Mouse (Mus musculus) olfactory bulb, adult 2 months (tissue): ENCODE results near the gene 2200002D01Rik. TPM values are rescaled to one million over a fixed set of nuclear protein-coding genes. Genes with fewer than 3 reads are reported as not detected.
A peak's percentile ranks its signal among the peaks of the same experiment; 100 is the strongest.

Source experiments
- H3K27ac ChIP-seq: fragments of 200-500 bp; 2 replicates; pipeline ENCODE4 v1.5.1; 2012; ENCODE audit warnings: low read depth, low read length; ENCODE audit not compliant: insufficient read depth
- H3K4me1 ChIP-seq: fragments of 200-500 bp; 2 replicates; pipeline ENCODE4 v1.6.1; 2012; ENCODE audit warnings: low read length; ENCODE audit not compliant: control insufficient read depth, insufficient read depth
- H3K4me3 ChIP-seq: fragments of 200-500 bp; 2 replicates; pipeline ENCODE4 v1.5.1; 2012; ENCODE audit warnings: mild to moderate bottlenecking, low read depth, low read length, moderate library complexity; ENCODE audit not compliant: insufficient read depth
- CTCF ChIP-seq: fragments of 200-500 bp; IDR thresholded peaks from 2 replicates; pipeline ENCODE4 v1.5.1; 2012; ENCODE audit warnings: low read depth, mild to moderate bottlenecking, low read length, moderate library complexity; ENCODE audit not compliant: insufficient read depth
- POLR2A ChIP-seq: fragments of 200-500 bp; IDR thresholded peaks from 2 replicates; pipeline ENCODE4 v1.6.1; 2012; ENCODE audit warnings: mild to moderate bottlenecking, low read depth, low read length, moderate library complexity; ENCODE audit not compliant: insufficient read depth
- WGBS: fragments of 180-500 bp; shearing (Covaris S2); methylation state at CpG from one replicate; pipeline ENCODE4 v1.1.7; 2018; 5-methylcytosine and 5-hydroxymethylcytosine counted together
- polyA plus RNA-seq: library from polyadenylated mRNA; stranded (reverse); fragments of >200 nt; gene quantifications from 2 replicates; pipeline ENCODE4 v1.2.4, GENCODE M21; 2012; ENCODE audit warnings: low replicate concordance; ENCODE audit not compliant: missing spikeins, insufficient read depth, insufficient read length

2200002D01Rik gene
- polyA plus RNA-seq, 1 experiment: not detected

DNA sequence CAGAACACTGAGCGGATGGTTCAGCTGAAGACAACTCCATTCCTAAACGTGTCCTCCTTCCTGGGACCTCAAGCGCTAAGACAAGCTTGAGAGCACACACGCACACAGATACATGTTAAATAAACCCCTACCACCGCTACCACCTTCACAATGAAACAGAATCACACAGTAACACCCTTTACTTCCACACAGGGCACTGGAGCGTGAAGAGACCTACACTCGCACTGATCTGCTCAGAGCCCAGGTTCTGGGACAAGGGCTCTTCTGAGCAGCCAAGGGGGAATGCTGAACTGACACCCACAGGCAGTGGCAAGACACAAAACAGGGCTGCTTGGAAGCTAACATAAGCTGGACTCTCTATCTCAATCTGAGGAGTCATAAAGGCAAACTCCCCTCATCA lies 17.4 kb upstream of the 2200002D01Rik start:
- Histone ChIP-seq H3K4me1 (no peaks in the 10 kb centered on the region), H3K4me3 (no peak overlapping the region), H3K27ac (no peak overlapping the region)
- TF ChIP-seq POLR2A: no peak
- TF ChIP-seq CTCF: no peak
- WGBS: 87% methylated on average over 7 of the region's 7 CpGs

DNA sequence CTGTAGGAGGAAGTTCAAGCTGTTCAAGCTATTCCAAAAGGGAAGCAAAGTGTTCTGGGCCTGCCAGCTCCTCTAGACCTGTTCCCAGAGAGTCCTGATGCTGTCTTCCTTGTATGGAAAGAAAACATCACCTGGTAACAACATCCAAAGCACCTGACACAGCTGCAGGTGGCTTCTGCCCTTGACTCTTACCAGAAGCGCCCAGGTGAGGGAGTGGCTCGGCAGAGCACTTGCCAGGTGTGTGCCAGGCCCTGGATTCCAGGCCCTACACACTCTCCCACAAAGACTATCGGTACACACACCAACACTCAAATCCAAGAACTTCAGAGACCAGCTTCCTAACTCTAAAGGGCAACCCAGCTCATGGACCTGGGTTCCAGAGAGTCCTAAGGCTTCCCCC lies 15.6 kb upstream of the 2200002D01Rik start:
- TF ChIP-seq POLR2A (no peak), CTCF (no peak)
- Histone ChIP-seq H3K4me1 (no peaks in the 10 kb centered on the region), H3K4me3 (no peak overlapping the region), H3K27ac (no peak overlapping the region)
- WGBS: 93% methylated on average over 3 of the region's 3 CpGs

DNA sequence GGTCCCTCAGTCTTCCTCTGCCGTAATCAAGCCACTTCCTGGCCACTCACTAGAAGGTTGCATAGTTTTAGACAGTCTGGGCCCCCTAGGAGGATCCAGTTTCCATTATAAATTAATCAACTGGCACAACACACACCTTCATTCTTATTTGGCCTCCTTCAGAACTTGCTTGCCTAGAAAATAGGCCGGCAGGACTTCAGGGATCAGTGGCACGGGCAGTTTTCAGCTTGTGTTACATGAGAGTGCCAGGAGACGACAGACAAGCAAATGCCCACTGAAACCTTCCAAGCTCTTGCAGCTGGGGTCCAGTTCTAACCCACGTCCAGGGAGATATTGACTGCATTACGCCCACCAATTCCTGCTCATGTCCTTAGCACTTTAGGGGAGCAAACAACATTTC lies 13.9 kb upstream of the 2200002D01Rik start:
- 85% methylated on average over 6 of the region's 6 CpGs for WGBS
- no peak for TF ChIP-seq CTCF
- TF ChIP-seq POLR2A: no peak
- Histone ChIP-seq H3K27ac (no peak overlapping the region), H3K4me3 (no peak overlapping the region), H3K4me1 (no peaks in the 10 kb centered on the region)

DNA sequence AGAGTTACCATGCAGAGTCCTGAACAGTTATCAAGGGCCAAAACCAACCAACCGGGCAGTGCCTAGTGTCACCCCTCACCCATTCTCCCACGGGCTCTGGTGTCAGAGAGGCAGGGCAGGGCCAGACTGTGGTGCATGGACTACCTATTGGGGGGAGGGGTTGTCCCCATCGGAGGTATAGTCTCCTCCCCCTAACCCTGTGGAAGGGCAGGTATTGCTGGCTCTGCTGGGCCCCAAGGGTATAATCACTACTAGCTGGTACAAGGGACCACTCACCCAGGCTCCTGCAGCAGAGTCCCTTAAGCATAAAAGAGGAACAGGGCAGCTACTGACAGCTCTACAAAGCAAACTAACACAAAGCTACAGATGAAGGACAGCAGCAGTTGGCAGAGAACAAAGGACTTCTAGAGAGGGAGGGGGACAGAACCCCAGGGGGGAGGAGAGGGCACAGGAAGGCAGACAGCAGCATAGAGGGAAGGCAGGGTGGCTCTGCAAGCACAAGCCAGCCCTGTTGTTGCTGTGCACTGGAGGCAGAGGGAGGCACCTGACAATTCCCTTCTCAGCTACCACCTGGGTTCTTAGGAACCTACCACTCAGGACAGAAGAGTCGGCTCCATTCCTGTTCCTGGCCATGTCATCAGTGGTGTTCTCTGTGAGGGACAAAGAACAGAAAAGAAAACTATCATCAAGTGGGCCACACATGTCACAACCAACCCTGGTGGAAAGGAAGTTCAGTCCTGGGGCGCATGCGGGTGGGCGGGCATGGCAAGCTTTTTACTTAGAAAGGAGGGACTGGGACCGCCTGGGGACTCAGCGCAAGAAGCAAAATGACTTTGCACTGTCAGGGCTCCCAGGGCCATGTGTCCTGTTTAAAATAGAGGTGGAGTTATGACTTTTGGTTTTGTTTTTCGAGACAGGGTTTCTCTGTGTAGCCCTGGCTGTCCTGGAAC lies 11.8 kb upstream of the 2200002D01Rik start:
- 63% methylated on average over 10 of the region's 10 CpGs for WGBS
- Histone ChIP-seq H3K4me1 (no peaks in the 10 kb centered on the region), H3K27ac (no peak overlapping the region), H3K4me3 (no peak overlapping the region)
- no peak for TF ChIP-seq POLR2A
- TF ChIP-seq CTCF: no peak

DNA sequence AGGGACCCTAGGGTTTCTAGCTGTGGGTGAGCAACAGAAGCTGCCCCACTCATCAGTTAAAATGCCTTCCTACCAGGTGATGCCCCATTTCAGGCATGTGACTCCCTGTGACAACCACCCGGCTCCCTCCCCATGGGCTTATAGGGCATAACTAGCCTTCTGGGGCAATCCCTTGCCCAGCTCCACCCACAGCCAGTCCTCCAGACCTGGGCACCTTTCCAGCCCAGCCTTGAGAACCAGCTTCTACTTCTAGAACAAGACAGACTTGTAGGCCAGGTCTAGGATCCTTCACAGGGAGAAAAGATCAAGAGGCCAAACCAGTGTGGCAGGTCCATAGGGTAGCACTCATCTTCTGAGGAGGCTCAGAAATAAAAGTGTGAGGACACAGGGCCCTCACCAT lies 9.1 kb upstream of the 2200002D01Rik start:
- no peaks in the 10 kb centered on the region for H3K4me1 ChIP-seq
- no peak overlapping the region for H3K27ac ChIP-seq
- TF ChIP-seq CTCF (no peak), POLR2A (no peak)
- no peak overlapping the region for H3K4me3 ChIP-seq
- 73% methylated on average over 1 of the region's 1 CpGs for WGBS

DNA sequence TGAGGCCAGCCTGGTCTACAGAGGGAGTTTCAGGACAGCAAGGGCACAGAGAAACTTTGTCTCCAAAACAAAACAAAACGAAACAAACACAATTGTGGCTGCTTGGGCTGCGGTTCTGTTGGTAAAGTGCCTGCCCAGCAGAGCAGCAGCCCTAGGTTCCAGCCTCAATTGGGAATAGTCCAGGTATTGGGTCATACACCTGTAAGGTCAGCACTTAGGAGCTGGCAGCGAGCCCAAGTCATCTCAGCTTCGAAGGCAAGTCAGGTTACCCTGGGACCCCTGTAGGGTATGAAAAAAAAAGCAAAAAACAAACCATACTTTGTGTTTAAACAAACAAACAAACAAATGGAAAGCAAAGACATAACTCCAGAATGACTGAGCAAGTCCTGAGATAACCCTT lies 7.6 kb upstream of the 2200002D01Rik start:
- WGBS: 79% methylated on average over 4 of the region's 4 CpGs
- TF ChIP-seq CTCF: no peak
- no peak for TF ChIP-seq POLR2A
- Histone ChIP-seq H3K4me3 (no peak overlapping the region), H3K4me1 (no peaks in the 10 kb centered on the region), H3K27ac (no peak overlapping the region)

DNA sequence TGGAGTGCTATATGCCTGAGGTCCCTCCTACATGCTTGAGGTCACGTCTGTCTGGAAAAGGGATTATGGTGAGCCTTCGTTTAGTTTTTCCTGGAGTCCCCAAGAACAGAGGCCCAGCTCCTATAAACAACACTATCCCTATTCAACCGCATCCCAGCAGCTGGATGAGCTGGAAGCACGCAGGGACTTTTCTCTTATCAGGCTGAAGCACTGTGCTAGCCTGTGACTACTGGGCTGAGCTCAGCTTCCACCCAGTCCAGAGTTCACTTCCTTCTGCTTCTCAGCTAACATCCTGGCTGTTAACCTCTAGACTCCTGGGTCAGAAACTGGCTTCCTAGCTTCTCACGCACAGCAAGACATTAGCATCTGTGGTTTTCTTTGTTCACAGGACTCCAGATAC lies 5.6 kb upstream of the 2200002D01Rik start:
- WGBS: 77% methylated on average over 5 of the region's 5 CpGs
- no peak overlapping the region for H3K27ac ChIP-seq
- TF ChIP-seq POLR2A (no peak), CTCF (no peak)
- H3K4me1 ChIP-seq: no peaks in the 10 kb centered on the region
- no peak overlapping the region for H3K4me3 ChIP-seq

DNA sequence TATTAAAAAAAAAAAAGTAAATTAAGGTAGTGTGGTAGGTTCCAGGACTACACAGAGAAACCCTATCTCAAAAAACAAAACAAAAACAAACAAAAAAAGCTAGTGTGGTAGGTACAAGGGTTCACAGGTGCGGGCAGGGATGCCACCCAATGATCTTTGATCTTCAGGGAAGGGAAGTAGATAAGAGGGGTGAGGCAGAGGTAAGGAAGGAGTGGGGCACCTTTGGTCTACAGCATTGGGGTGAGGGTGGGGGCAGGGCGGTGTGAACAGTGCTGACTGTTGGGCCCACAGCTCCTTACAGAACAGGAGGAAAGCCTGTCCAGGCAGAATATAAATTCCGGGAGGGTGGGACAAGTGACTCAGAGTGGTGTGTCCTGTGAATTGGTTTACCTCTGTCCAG lies 2.9 kb upstream of the 2200002D01Rik start:
- Histone ChIP-seq H3K27ac (no peak overlapping the region), H3K4me3 (no peak overlapping the region), H3K4me1 (peaks cover 8% of the 10 kb centered on the region; the same call in 1 of the 2 replicates)
- TF ChIP-seq POLR2A (no peak), CTCF (no peak)
- 86% methylated on average over 3 of the region's 3 CpGs for WGBS

DNA sequence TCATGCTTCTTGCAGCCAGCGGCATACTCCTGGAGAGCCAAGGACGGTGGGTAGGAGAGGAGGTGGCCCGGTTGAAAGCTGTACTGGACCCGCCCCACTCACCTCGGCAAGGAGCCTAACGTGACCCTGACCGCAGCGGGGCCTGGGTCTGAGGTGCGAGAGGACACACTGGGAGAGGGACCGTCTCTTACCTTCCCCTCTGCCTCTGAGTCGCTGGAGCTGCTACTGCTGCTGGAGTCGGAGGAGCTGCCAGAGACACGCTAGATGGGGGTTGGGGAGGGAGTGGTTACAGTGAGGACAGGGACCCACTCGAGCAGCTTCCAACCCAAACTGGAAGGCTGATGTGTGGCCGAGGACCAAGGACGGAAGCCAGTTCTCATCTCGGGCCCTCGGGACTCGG lies 560 bp downstream of the 2200002D01Rik start:
- Histone ChIP-seq H3K27ac (no peak overlapping the region), H3K4me3 (no peak overlapping the region), H3K4me1 (peaks cover 8% of the 10 kb centered on the region; the same call in 1 of the 2 replicates)
- no peak for TF ChIP-seq POLR2A
- TF ChIP-seq CTCF: no peak
- WGBS: 34% methylated on average over 19 of the region's 19 CpGs

DNA sequence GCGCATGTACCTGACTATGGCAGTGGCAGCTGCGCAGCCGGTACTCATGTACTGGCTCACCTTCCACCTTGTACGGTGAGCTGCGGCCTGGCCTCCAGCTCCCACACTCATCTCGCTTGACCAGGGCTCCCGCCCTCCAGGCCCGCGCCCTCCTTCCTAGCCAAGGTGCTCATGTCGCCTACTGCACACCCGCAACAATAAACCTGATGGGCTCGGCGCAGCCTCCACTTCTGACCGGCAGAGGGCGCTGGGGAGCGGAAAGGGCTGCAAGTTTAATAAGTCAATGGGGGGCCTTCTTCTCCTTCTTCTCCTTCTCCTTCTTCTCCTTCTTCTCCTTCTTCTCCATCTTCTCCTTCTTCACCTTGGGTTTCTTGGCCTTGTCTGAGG lies 959 bp downstream of the 2200002D01Rik start:
- TF ChIP-seq CTCF: peak; percentile 73
- no peak for TF ChIP-seq POLR2A
- Histone ChIP-seq H3K27ac (no peak overlapping the region), H3K4me3 (no peak overlapping the region), H3K4me1 (peaks cover 8% of the 10 kb centered on the region; the same call in 1 of the 2 replicates)
- WGBS: 35% methylated on average over 16 of the region's 16 CpGs
